Mouse (Mus musculus): ENCODE measurements at regions not wholly inside any gene's neighbourhood (a gene's known extent, or its start where the extent isn't known, plus 50 kb on each side); places are given as distances from the start of the nearest gene placed in this dataset.

GRCm38 (mm10) chr10:37680601-37681000, 541.9 kb upstream of the Marcks start:
- no peak for TF ChIP-seq POLR2A (IDR thresholded peaks at IDR 0.05; ENCODE audit: insufficient read length, low read depth)
- no peak for TF ChIP-seq POLR2AphosphoS2 (IDR thresholded peaks at IDR 0.05; ENCODE audit: insufficient read length, low read depth)
- TF ChIP-seq REST (IDR thresholded peaks at IDR 0.05; ENCODE audit: insufficient read depth, insufficient read length), result no peak
- no peak for TF ChIP-seq MYOG (IDR thresholded peaks at IDR 0.05; ENCODE audit: control insufficient read depth in 1 of 3, insufficient read depth in 1 of 3, insufficient read length in 2 of 3, low read depth in 2 of 3)
- no peak for TF ChIP-seq SRF (IDR thresholded peaks at IDR 0.05; ENCODE audit: control insufficient read depth, insufficient read length, low read depth)

All from myocyte (in vitro differentiated cells).